Comparison of ENCODE assay signal across 13 mouse cellular contexts in the genomic region with DNA sequence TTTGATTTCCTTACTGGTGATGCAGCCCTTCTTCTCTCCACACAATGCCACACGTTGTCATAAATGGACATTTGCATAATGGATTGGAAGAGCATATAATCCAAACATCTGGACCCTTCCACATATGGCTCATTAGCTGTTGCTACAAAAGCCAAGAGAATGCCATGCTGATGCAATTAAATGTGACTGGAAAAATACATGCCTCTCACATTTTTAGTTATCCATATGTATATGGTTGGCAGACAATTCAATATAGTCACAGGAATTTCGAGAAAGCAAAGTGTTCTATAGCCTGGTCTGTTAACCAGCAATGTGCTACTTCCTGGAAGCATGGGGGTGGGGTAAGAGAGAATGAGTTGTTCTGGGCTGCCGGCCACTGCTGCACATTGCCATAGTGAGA.
DNase-seq lines count a peak whose midpoint lies in the region; ATAC-seq and TF ChIP-seq lines count a peak whose summit lies in the region.
"Had no signal": no experiment of that assay in that cellular context is flagged by ENCODE, and none has a peak within 500 bp of the region (broad histone marks: within the 10 kb centered on the region; RNA-seq: fewer than 3 reads in every experiment).

No protein-coding gene starts in this region.

- no peaks in the 10 kb centered on the region for H3K27me3 ChIP-seq in embryonic facial prominence, embryonic 15.5 days
- H3K27me3 ChIP-seq in hindbrain, embryonic 12.5 days: no peaks in the 10 kb centered on the region
- no peaks in the 10 kb centered on the region for H3K27me3 ChIP-seq in midbrain, embryonic 12.5 days
- H3K27me3 ChIP-seq: CH12.LX; embryonic facial prominence, embryonic 13.5 days; liver, embryonic 15.5 days had no signal

- H3K4me3 ChIP-seq in embryonic facial prominence, embryonic 15.5 days (replicated peaks): no peak overlapping the region
- H3K4me3 ChIP-seq in hindbrain, embryonic 12.5 days: no peak overlapping the region
- H3K4me3 ChIP-seq in midbrain, embryonic 12.5 days: no peak overlapping the region
- no peak overlapping the region for H3K4me3 ChIP-seq in left cerebral cortex, adult 2 months
- H3K4me3 ChIP-seq: embryonic facial prominence, embryonic 13.5 days; liver, embryonic 15.5 days had no signal

- H3K27ac ChIP-seq in embryonic facial prominence, embryonic 15.5 days (replicated peaks): peak overlapping the region; percentile 60; the same call in 1 of the 2 replicates
- no peak overlapping the region for H3K27ac ChIP-seq in hindbrain, embryonic 12.5 days
- no peak overlapping the region for H3K27ac ChIP-seq in midbrain, embryonic 12.5 days (replicated peaks)
- no peak overlapping the region for H3K27ac ChIP-seq in left cerebral cortex, adult 2 months
- H3K27ac ChIP-seq: embryonic facial prominence, embryonic 13.5 days; liver, embryonic 15.5 days had no signal

- DNase-seq in layer of hippocampus, adult 18-20 months (ENCODE audit: low spot score in 2 of 2): peak; percentile 13 to 30
- DNase-seq in layer of hippocampus, postnatal 25 days (ENCODE audit: extremely low spot score in 1 of 2, low spot score in 1 of 2): no peak
- DNase-seq in testis, postnatal 14 days (ENCODE audit: low spot score): no peak
- DNase-seq in left cerebral cortex, adult 2 months (ENCODE audit: extremely low spot score in 1 of 2, low spot score in 2 of 2): no peak
- DNase-seq in frontal cortex, postnatal 36 days (ENCODE audit: low spot score in 2 of 2): no peak
- DNase-seq: heart, postnatal 10 days; thymus, adult 2 months had no signal

- TF ChIP-seq CTCF in left cerebral cortex, adult 2 months (IDR thresholded peaks at IDR 0.05): no peak

- ATAC-seq in embryonic facial prominence, embryonic 15.5 days (ENCODE audit: insufficient number of reproducible peaks, low FRiP score, low TSS enrichment, low read depth): peak; percentile 89
- peak; percentile 86 for ATAC-seq in hindbrain, embryonic 12.5 days (ENCODE audit: low FRiP score)
- ATAC-seq in midbrain, embryonic 12.5 days (ENCODE audit: low FRiP score, low read depth): peak; percentile 91

- WGBS in embryonic facial prominence, embryonic 15.5 days: 27% methylated on average over 3 of the region's 3 CpGs
- WGBS in hindbrain, embryonic 12.5 days: 62% methylated on average over 3 of the region's 3 CpGs
- 41% methylated on average over 3 of the region's 3 CpGs for WGBS in midbrain, embryonic 12.5 days

- peaks cover 9% of the 10 kb centered on the region for H3K4me1 ChIP-seq in embryonic facial prominence, embryonic 15.5 days
- no peaks in the 10 kb centered on the region for H3K4me1 ChIP-seq in hindbrain, embryonic 12.5 days
- 0 out of 2 replicates have a peak, but pooled peaks cover 4% of the 10 kb centered on the region for H3K4me1 ChIP-seq in midbrain, embryonic 12.5 days
- H3K4me1 ChIP-seq: liver, embryonic 15.5 days had no signal

- H3K4me2 ChIP-seq in embryonic facial prominence, embryonic 15.5 days (replicated peaks): no peak overlapping the region
- no peak overlapping the region for H3K4me2 ChIP-seq in hindbrain, embryonic 12.5 days (replicated peaks)
- H3K4me2 ChIP-seq in midbrain, embryonic 12.5 days (replicated peaks): no peak overlapping the region
- H3K4me2 ChIP-seq: embryonic facial prominence, embryonic 13.5 days; liver, embryonic 15.5 days had no signal

- H3K36me3 ChIP-seq in embryonic facial prominence, embryonic 15.5 days: no peaks in the 10 kb centered on the region
- no peaks in the 10 kb centered on the region for H3K36me3 ChIP-seq in hindbrain, embryonic 12.5 days
- H3K36me3 ChIP-seq in midbrain, embryonic 12.5 days: no peaks in the 10 kb centered on the region
- H3K36me3 ChIP-seq: embryonic facial prominence, embryonic 13.5 days; liver, embryonic 15.5 days had no signal

- H3K9ac ChIP-seq in embryonic facial prominence, embryonic 15.5 days: no peak overlapping the region
- H3K9ac ChIP-seq in hindbrain, embryonic 12.5 days: no peak overlapping the region
- no peak overlapping the region for H3K9ac ChIP-seq in midbrain, embryonic 12.5 days (replicated peaks)
- H3K9ac ChIP-seq: embryonic facial prominence, embryonic 13.5 days; liver, embryonic 15.5 days had no signal

- no peaks in the 10 kb centered on the region for H3K9me3 ChIP-seq in embryonic facial prominence, embryonic 15.5 days (replicated peaks)
- no peaks in the 10 kb centered on the region for H3K9me3 ChIP-seq in hindbrain, embryonic 12.5 days (replicated peaks)
- no peaks in the 10 kb centered on the region for H3K9me3 ChIP-seq in midbrain, embryonic 12.5 days
- H3K9me3 ChIP-seq: embryonic facial prominence, embryonic 13.5 days; liver, embryonic 15.5 days had no signal

- intact Hi-C loops in left cerebral cortex, adult 2 months (cut with DNase I): no loop called here

Comparison
In these comparisons a context has a peak if more than half of its experiments do, and no peak if none do; other contexts are left out.
1. DNase-seq: peak in layer of hippocampus, adult 18-20 months (2 of 2); none in layer of hippocampus, postnatal 25 days (0 of 2), testis, postnatal 14 days (single experiment), left cerebral cortex, adult 2 months (0 of 2) and frontal cortex, postnatal 36 days (0 of 2).
2. Peak in every context shown above with its lines, with median percentiles within 50 percentile points of each other: ATAC-seq.